Mouse (Mus musculus) midbrain, embryonic 14.5 days (tissue): Measurements from ENCODE around the gene Hormad2. TPM values are rescaled to one million over a fixed set of nuclear protein-coding genes. Genes with fewer than 3 reads are reported as not detected.
A peak's percentile ranks its signal among the peaks of the same experiment; 100 is the strongest.

Experiments
- ATAC-seq: fragments of 200-750 bp; cut with Nextera tagmentation; 2 replicates; pipeline ENCODE4 v1.8.0; 2017; ENCODE audit warnings: moderate number of reproducible peaks, moderate library complexity; ENCODE audit not compliant: low FRiP score, low TSS enrichment
- DNase-seq: peaks from one replicate; pipeline ENCODE4 v3.0.0-alpha.2; 2015
- H3K27ac ChIP-seq: fragments of 300-500 bp; sonication (generic); replicated peaks from 2 replicates; pipeline ENCODE4 v1.5.1; 2014; ENCODE audit warnings: mild to moderate bottlenecking, low read depth, low read length, moderate library complexity
- H3K27me3 ChIP-seq: fragments of 300-500 bp; sonication (generic); 2 replicates; pipeline ENCODE4 v1.6.1; 2014; ENCODE audit warnings: low read length, control low read depth, mixed read lengths; ENCODE audit not compliant: control insufficient read depth, insufficient read depth
- H3K36me3 ChIP-seq: fragments of 300-500 bp; sonication (generic); 2 replicates; pipeline ENCODE4 v1.6.1; 2014; ENCODE audit warnings: low read length, control low read depth; ENCODE audit not compliant: control insufficient read depth, insufficient read depth
- H3K4me1 ChIP-seq: fragments of 300-500 bp; sonication (generic); 2 replicates; pipeline ENCODE4 v1.6.1; 2014; ENCODE audit warnings: mild to moderate bottlenecking, antibody characterized with exemption, low read length, control low read depth; ENCODE audit not compliant: control insufficient read depth, insufficient read depth
- H3K4me2 ChIP-seq: fragments of 300-500 bp; sonication (generic); 2 replicates; pipeline ENCODE4 v1.6.1; 2014; ENCODE audit warnings: mild to moderate bottlenecking, low read length, moderate library complexity
- H3K4me3 ChIP-seq: fragments of 300-500 bp; sonication (generic); replicated peaks from 2 replicates; pipeline ENCODE4 v1.5.1; 2014; ENCODE audit warnings: low read depth, low read length
- H3K9ac ChIP-seq: fragments of 300-500 bp; sonication (generic); replicated peaks from 2 replicates; pipeline ENCODE4 v1.6.1; 2014; ENCODE audit warnings: mild to moderate bottlenecking, low read length, moderate library complexity
- H3K9me3 ChIP-seq: fragments of 300-500 bp; sonication (generic); 2 replicates; pipeline ENCODE4 v1.6.1; 2016; ENCODE audit warnings: low read length, control low read depth, mixed read lengths; ENCODE audit not compliant: control insufficient read depth
- WGBS: fragments of 180-500 bp; shearing (Covaris S2); extraction: QIAGEN DNeasy Blood & Tissue Kit; methylation state at CpG from one replicate; pipeline ENCODE4 v1.1.7; 2014; 5-methylcytosine and 5-hydroxymethylcytosine counted together
- polyA plus RNA-seq: library from polyadenylated mRNA; unstranded; fragments of >200 nt; fragmentation: Nextera tagmentation; extraction: Ambion mirVana; gene quantifications from 2 replicates; pipeline ENCODE4 v1.2.1, GENCODE M21; 2014

Hormad2 gene
- 0.14 TPM in 1 of 2 replicates, not detected in the other for polyA plus RNA-seq

GRCm38 (mm10) chr11:4440978-4441377, at the start of gene Hormad2:
Gene Hormad2 (minus strand): TSS chr11:4441105.
- Histone ChIP-seq H3K27ac (no peak within 1 kb of the TSS), H3K9me3 (no peaks in the 10 kb centered on the region), H3K4me3 (no peak within 1 kb of the TSS), H3K27me3 (no peaks in the 10 kb centered on the region), H3K4me2 (no peak within 1 kb of the TSS), H3K9ac (no peak within 1 kb of the TSS), H3K36me3 (no peaks in the 10 kb centered on the region), H3K4me1 (no peaks in the 10 kb centered on the region)
- DNase-seq (no peak), ATAC-seq (no peak)
- 51% methylated on average over 19 of the region's 19 CpGs for WGBS

GRCm38 (mm10) chr11:4489207-4489606, 48.3 kb upstream of the Hormad2 start:
- no peak overlapping the region for H3K4me2 ChIP-seq
- WGBS, result 96% methylated on average over 4 of the region's 4 CpGs
- H3K4me1 ChIP-seq, result no peaks in the 10 kb centered on the region
- H3K9ac ChIP-seq, result no peak overlapping the region
- no peak for ATAC-seq
- no peak overlapping the region for H3K4me3 ChIP-seq
- no peak overlapping the region for H3K27ac ChIP-seq
- peaks cover 88% of the 10 kb centered on the region for H3K36me3 ChIP-seq
- no peaks in the 10 kb centered on the region for H3K27me3 ChIP-seq
- DNase-seq, result no peak
- no peaks in the 10 kb centered on the region for H3K9me3 ChIP-seq

DNA sequence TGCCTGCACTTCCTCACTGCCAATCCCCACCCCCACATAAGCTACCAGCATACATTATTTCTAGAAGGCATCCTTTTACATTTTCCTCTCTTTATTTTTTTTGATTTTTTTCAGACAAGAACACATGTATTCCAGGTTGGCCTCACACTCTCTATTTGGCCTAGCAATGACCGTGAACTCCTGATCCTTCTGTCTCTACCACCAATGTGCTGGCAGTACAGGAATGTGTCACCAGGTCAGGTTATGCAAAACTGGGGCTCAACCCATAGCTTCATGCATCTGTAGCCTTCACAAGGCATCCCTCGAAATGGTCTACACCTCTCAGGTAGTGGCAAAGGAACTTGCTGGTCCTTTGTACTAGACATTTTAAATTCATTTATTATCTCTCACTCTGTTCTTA, 47.9 kb upstream of the Hormad2 start:
- H3K4me2 ChIP-seq, result no peak overlapping the region
- H3K4me3 ChIP-seq, result no peak overlapping the region
- H3K36me3 ChIP-seq, result peaks cover 90% of the 10 kb centered on the region
- no peaks in the 10 kb centered on the region for H3K4me1 ChIP-seq
- no peaks in the 10 kb centered on the region for H3K9me3 ChIP-seq
- no peak overlapping the region for H3K27ac ChIP-seq
- 98% methylated on average over 2 of the region's 2 CpGs for WGBS
- DNase-seq (no peak), ATAC-seq (no peak)
- no peak overlapping the region for H3K9ac ChIP-seq
- H3K27me3 ChIP-seq, result no peaks in the 10 kb centered on the region

GRCm38 (mm10) chr11:4488367-4488766, 47.5 kb upstream of the Hormad2 start:
- no peak for DNase-seq
- H3K4me3 ChIP-seq, result no peak overlapping the region
- no peak overlapping the region for H3K27ac ChIP-seq
- H3K27me3 ChIP-seq, result no peaks in the 10 kb centered on the region
- H3K9ac ChIP-seq, result no peak overlapping the region
- no peak for ATAC-seq
- peaks cover 93% of the 10 kb centered on the region for H3K36me3 ChIP-seq
- WGBS, result 96% methylated on average over 13 of the region's 13 CpGs
- H3K9me3 ChIP-seq, result no peaks in the 10 kb centered on the region
- H3K4me2 ChIP-seq, result no peak overlapping the region
- no peaks in the 10 kb centered on the region for H3K4me1 ChIP-seq

GRCm38 (mm10) chr11:4487401-4487965, 46.6 kb upstream of the Hormad2 start:
- Histone ChIP-seq H3K4me2 (no peak overlapping the region), H3K27me3 (no peaks in the 10 kb centered on the region), H3K36me3 (peaks cover 99% of the 10 kb centered on the region), H3K4me1 (no peaks in the 10 kb centered on the region), H3K9ac (no peak overlapping the region), H3K27ac (no peak overlapping the region), H3K9me3 (no peaks in the 10 kb centered on the region), H3K4me3 (no peak overlapping the region)
- peak; percentile 46 for DNase-seq
- no peak for ATAC-seq
- 87% methylated on average over 8 of the region's 8 CpGs for WGBS

GRCm38 (mm10) chr11:4484541-4484940, 43.6 kb upstream of the Hormad2 start:
- Histone ChIP-seq H3K27me3 (no peaks in the 10 kb centered on the region), H3K36me3 (peaks cover 99% of the 10 kb centered on the region), H3K9ac (no peak overlapping the region), H3K4me3 (no peak overlapping the region), H3K4me2 (no peak overlapping the region), H3K9me3 (no peaks in the 10 kb centered on the region), H3K4me1 (no peaks in the 10 kb centered on the region), H3K27ac (no peak overlapping the region)
- ATAC-seq (no peak), DNase-seq (no peak)
- WGBS, result 95% methylated on average over 5 of the region's 5 CpGs

DNA sequence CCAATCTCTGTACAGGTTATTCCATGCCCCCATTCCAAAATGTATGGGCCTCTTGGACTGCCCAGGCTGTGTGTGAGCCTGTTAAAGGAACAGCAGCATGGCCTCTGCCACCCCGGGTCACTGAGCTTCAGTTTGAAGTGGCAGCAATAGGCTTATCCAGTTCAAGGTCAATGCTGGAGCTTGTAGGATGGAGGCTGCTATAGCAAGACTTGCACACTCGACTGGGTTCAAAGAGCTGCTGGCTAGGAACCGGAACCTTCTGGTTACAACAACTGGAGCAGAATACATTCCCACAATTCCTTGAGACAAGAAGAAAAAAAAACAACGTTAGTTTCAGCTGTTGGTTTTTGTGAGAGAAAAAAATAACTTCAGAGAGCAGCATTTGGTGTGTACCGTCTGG, 41.7 kb upstream of the Hormad2 start:
- H3K4me2 ChIP-seq, result no peak overlapping the region
- no peak for DNase-seq
- H3K27ac ChIP-seq, result no peak overlapping the region
- H3K9me3 ChIP-seq, result no peaks in the 10 kb centered on the region
- ATAC-seq, result no peak
- no peaks in the 10 kb centered on the region for H3K4me1 ChIP-seq
- peaks cover 93% of the 10 kb centered on the region for H3K36me3 ChIP-seq
- no peak overlapping the region for H3K9ac ChIP-seq
- 84% methylated on average over 5 of the region's 5 CpGs for WGBS
- no peaks in the 10 kb centered on the region for H3K27me3 ChIP-seq
- no peak overlapping the region for H3K4me3 ChIP-seq

GRCm38 (mm10) chr11:4476184-4476697, 35.3 kb upstream of the Hormad2 start:
- Histone ChIP-seq H3K27ac (no peak overlapping the region), H3K27me3 (no peaks in the 10 kb centered on the region), H3K9me3 (no peaks in the 10 kb centered on the region), H3K4me3 (no peak overlapping the region), H3K4me1 (no peaks in the 10 kb centered on the region), H3K36me3 (peaks cover 32% of the 10 kb centered on the region), H3K4me2 (no peak overlapping the region), H3K9ac (no peak overlapping the region)
- DNase-seq (no peak), ATAC-seq (no peak)
- 91% methylated on average over 4 of the region's 4 CpGs for WGBS

GRCm38 (mm10) chr11:4472464-4473179, 31.7 kb upstream of the Hormad2 start:
- Histone ChIP-seq H3K4me3 (no peak overlapping the region), H3K9me3 (no peaks in the 10 kb centered on the region), H3K4me2 (no peak overlapping the region), H3K27ac (no peak overlapping the region), H3K36me3 (0 out of 2 replicates have a peak, but pooled peaks cover 2% of the 10 kb centered on the region), H3K9ac (no peak overlapping the region), H3K27me3 (no peaks in the 10 kb centered on the region), H3K4me1 (no peaks in the 10 kb centered on the region)
- 83% methylated on average over 7 of the region's 7 CpGs for WGBS
- no peak for ATAC-seq
- DNase-seq, result no peak
